Comparison of ENCODE assay signal across 23 mouse cellular contexts in the genomic region with DNA sequence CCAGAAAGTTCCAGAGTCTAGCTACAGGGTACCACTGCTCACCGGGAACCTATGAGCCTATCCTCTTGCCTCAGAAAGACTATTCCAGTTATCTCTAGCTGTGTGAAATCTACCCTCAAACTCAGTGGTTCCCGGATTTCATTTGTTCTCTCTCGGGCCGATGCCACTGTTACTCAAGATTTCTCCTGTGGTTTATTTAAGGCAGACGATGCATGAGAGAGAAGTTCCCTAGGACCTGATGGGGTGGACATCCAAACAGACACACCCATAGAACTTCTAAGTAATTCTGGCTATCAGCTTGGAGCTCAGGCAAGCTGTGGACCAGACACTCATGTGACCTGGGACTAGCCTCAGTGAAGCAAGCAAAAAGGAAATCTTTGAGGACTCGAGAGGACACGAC.
"Had no signal": no experiment of that assay in that cellular context is flagged by ENCODE, and none has a peak within 500 bp of the region (broad histone marks: within the 10 kb centered on the region; RNA-seq: fewer than 3 reads in every experiment).

No protein-coding gene starts in this region.

- H3K9me3 ChIP-seq: heart, embryonic 10.5 days; heart, embryonic 12.5 days; hindbrain, embryonic 12.5 days; kidney, embryonic 15.5 days; limb, embryonic 13.5 days; limb, embryonic 15.5 days had no signal

- H3K27me3 ChIP-seq: heart, embryonic 12.5 days; kidney, embryonic 15.5 days; limb, embryonic 13.5 days; limb, embryonic 15.5 days had no signal

- DNase-seq: gastrocnemius, adult 2 months; gastrocnemius, postnatal 10 days; gastrocnemius, postnatal 25 days; heart, adult 18-20 months; heart, postnatal 10 days; heart, postnatal 36 days; kidney, adult 11 months; kidney, postnatal 14 days; kidney, postnatal 36 days; layer of hippocampus, adult 9-11 months; layer of hippocampus, postnatal 36 days; left cerebral cortex, postnatal 4 days had no signal

- H3K36me3 ChIP-seq: heart, embryonic 10.5 days; heart, embryonic 12.5 days; hindbrain, embryonic 12.5 days; kidney, embryonic 15.5 days; limb, embryonic 13.5 days; limb, embryonic 15.5 days had no signal

- H3K4me2 ChIP-seq: heart, embryonic 12.5 days had no signal

- H3K9ac ChIP-seq: heart, embryonic 12.5 days; hindbrain, embryonic 12.5 days; kidney, embryonic 15.5 days; limb, embryonic 13.5 days; limb, embryonic 15.5 days had no signal

- ATAC-seq: forebrain, embryonic 16.5 days; hindbrain, embryonic 16.5 days; intestine, embryonic 16.5 days had no signal

- H3K4me3 ChIP-seq: heart, embryonic 10.5 days; heart, embryonic 12.5 days; hindbrain, embryonic 12.5 days; limb, embryonic 13.5 days had no signal

- H3K27ac ChIP-seq: hindbrain, embryonic 12.5 days; hindbrain, embryonic 14.5 days; kidney, postnatal 0 days; limb, embryonic 13.5 days; limb, embryonic 15.5 days had no signal
